Mouse (Mus musculus): ENCODE data around the gene BC005537.
"Not testable (repeated sequence)": the region's sequence is repeated elsewhere in the genome, so short reads cannot be mapped to it uniquely, and the experiment has no call there.

The BC005537 gene

DNA sequence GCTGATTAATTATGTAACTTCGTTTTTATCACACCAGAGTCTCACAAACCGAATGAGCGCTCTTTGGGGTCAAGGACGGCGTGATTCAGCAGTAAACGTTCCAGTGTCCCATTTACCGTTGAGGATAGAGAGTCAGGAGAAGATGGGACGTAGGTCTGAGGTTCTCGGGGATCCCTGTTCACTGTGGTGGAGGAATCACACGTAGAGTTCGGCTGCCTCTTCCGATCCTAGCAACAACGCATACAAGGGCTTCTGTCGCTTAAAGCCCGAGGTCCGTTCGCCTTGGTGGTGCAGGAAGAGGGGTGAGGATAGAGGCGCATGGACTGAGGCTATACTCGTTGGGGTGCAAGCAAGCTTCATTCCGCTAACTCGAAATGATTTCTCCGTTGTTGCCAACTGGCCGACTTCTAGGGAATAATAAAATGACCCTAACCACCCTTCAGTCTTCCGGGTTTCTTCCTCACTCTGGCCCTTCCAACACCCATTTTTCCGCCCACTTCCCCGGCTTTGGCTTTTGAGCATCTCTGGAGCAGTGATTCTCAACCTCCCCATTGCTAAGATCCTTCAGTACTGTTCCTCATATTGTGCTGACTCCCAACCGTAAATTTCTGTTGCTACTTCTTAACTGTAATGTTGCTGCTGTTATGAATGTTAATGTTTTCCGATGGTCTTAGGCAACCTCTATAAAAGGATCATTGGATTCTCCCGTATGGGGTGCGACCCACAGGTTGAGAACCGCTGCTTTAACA lies 1.4 kb upstream of the BC005537 start:
- DNase-seq (ENCODE audit: low read depth in 2 of 2, low spot score in 2 of 2) = peak; percentile 13 to 19

- DNase-seq (ENCODE audit: low read depth in 2 of 2, low spot score in 2 of 2) = peak; percentile 95 to 98
Observed at GRCm38 (mm10) chr13:24800674-24801307, 666 bp upstream of the BC005537 start.

DNA sequence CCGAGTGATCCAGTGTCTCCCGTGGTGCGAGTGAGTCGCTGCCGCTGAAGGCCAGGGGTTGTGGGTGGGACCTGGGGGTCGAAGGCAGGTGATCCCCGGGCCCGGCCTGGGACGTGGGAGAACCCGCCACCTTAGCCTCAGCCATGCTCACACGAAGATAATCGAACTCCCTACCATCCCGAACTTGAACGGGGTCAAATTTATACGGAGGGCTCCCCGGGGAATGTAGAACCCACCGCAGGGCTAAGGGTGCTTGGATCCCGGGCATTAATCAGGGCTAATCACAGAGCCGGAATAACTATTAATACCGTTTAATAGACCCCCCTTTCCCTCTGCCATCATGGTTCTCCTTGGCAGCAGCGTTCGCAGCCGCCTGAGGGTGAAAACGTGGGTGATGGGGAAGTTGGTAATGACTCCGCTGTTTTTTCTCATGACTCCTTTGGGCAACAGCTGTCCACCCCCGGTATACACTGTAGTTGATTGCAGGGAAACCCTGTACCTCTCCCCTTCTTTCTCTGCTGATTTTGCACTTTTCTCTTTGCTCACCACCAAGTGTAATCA lies 754 bp downstream of the BC005537 start:
- DNase-seq (ENCODE audit: low read depth in 2 of 2, low spot score in 2 of 2) = peak in 1 of 2 experiments; percentile 23

- no peak for DNase-seq (ENCODE audit: low read depth in 2 of 2, low spot score in 2 of 2)
Observed at GRCm38 (mm10) chr13:24803196-24803595, 1.7 kb downstream of the BC005537 start.

DNA sequence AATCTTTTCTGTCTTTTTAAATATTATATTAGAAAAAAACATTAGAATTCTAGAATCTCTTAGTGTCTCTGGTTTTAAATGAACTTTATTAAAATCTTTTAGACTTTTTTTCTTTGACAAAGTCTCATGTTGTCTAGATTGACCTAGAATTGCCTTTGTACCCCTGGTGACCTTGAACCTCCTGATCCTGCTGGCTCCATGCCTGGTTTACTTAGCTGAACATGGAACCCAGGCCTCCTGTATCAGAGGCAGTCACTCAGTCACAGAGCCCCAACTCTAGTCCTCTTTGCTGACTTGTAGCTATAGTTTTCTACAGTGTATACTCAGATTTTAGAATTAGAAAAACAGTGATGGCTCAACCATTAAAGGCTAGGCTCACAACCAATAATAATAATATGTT lies 4.6 kb downstream of the BC005537 start:
- DNase-seq (ENCODE audit: low read depth in 2 of 2, low spot score in 2 of 2) = no peak

DNA sequence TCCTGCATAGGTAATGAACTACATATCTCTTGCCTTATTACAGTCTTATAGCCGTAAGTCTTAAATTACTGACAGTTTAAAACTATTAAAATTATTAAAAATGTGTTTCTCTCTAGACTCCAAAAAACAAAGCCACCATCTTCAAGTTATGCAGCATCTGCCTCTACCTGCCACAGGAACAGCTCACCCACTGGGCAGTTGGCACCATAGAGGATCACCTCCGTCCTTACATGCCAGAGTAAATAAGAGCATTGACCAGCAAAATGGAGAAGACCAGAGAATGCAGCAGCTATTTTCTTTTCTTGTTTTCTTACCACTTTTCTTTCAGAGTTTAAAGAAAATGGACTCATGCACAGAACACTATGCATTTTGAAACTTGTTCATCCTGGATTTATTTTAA lies 11.1 kb downstream of the BC005537 start:
- DNase-seq (ENCODE audit: low read depth in 2 of 2, low spot score in 2 of 2) = no peak

- no peak for DNase-seq (ENCODE audit: low read depth in 2 of 2, low spot score in 2 of 2)
Observed at GRCm38 (mm10) chr13:24814616-24815015, 13.2 kb downstream of the BC005537 start.

DNA sequence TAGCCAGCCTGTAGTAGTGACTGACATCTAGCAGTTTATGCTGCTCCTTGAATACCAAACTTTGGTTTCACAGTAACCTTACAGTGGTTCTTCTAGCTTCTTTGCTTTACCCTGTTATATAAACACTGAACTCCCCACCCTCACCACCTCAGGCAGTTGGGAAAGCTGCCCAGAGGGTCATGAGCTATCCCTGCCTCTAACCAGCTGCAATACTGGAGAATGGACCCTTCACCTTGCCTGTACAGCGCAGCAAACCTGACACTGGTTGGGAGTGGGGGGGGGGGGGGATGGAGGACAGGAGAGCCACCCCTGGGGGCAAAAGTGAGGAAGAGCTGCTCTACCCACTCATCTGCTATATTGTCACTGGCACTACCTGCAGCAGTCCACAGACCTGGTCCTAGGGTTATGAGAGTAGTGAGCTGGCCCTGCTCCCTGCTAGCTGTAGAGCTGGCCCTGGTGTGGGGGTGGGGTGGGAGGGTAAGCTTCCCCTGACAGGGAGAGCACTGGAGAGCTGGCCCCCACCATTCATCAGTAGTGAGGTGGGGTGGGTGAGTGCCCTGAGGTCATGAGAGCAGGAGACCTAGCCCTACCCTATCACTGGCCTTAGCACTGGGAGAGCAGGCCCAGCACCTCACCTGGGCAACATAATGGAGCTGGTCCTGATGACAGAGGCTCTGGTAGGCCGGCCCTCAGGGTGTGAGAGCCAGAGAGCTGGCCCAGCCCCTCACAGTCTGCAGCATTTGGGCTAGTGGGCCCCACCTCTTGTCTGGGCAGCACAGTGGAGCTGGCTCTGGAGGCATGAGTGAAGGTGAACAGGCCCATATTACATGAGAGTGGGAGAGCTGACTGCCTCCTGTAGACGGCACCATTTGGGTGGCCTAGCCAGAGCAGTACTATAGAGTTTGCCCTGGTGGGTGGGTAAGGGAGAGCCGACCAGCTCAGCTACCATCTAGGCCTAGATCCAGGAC lies 15.0 kb downstream of the BC005537 start:
- no peak for DNase-seq (ENCODE audit: low read depth in 2 of 2, low spot score in 2 of 2)

DNA sequence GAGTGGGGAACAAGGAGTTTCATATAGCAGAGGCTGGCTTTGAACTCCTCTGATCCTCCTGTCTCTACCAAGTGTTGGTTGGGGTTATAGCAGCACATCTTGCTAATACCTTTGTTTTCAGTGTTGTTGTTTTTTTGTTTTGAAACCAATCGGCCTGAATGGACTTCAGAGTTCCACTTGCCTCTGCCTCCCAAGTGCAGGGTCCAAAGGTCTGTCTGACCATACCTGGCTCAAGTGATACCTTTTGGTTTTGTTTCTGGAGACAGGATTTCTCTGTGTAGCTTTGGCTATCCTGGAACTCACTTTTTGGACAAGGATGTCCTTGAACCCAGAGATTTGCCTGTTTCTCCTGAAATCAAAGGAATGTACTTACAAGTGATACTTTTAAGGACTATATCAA lies 18.5 kb downstream of the BC005537 start:
- no peak for DNase-seq (ENCODE audit: low read depth in 2 of 2, low spot score in 2 of 2)

DNA sequence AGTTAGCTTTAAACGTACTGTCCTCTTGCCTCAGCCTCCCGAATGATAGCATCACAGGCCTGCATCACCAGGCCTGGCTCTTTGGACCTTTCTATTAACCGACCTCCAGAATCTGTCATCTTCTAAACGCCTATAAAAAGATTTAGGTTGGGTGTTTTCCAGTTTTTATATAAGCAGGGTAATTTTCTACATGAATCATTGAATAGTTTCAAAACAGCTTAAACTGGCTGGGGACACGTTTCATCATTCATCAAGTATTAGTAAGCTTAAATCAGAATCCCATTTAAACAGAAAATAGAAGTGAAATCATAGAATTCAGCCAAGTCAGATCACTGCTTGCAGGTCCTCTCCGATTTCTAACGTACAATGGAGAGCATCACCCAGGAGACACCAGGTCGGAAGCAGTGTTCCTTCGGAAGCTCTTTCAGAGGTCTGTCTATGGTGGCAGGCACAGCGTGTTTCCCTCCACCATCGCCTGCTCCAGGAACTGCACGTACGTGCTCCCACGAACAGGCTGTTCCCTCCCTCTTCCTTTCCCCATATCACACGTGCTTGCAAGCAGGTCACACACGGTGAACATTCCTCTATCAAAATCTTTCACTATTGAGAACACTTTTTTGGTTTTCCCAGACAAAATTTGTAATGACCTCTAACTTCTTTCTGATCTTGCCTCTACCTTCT lies 21.3 kb downstream of the BC005537 start:
- DNase-seq (ENCODE audit: low read depth in 2 of 2, low spot score in 2 of 2) = no peak

DNA sequence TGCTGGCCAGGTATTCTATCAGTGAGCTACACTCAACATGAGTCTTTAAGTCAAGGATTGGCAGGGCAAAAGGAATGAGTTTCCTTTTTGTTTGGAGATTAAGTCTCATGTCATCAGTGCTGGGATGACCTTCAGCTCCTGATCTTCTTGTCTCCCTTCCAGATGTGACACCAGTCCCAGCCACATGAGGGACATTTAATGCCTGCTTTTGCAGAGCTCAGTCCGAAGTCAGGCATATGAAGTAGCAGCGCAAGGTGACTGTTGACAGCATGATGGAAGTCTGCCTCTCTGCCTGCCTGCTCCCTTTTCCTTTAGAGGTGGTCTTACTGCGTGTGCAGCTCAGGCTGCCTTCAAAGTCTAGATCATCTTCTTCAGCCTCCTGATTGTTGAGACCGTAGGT lies 23.2 kb downstream of the BC005537 start:
- DNase-seq (ENCODE audit: low read depth in 2 of 2, low spot score in 2 of 2) = no peak

- DNase-seq (ENCODE audit: low read depth in 2 of 2, low spot score in 2 of 2) = no peak
Observed at GRCm38 (mm10) chr13:24825587-24825986, 24.1 kb downstream of the BC005537 start.

GRCm38 (mm10) chr13:24826116-24826515 lies 24.7 kb downstream of the BC005537 start:
- DNase-seq (ENCODE audit: low read depth in 2 of 2, low spot score in 2 of 2) = no peak

DNA sequence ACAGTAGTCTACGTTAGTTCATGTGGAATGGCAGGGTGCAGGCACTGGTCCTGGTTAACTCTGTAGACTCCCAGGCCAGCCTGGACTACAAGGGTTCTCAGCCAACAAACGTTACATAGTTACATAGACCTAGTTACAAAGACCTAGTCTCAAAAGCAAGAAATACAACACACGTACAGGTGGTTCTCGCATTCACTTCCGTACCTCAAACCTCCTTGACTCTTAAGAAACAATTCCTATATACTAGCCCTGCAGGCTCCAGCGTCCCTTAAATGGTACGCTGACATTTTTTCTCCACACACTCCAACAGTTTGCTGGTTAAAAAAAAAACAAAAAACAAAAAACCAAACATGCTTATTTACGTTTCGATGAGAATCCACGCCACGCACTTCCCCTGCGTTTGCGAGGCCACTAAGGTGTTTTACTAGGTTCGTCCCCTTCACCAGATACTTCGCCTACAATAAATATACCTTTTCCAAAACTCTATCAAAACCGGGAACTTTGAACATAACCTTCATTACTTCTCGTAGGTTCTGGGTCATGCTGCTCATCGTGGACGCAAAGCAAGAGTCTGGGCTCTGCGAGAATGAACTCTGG lies 29.4 kb downstream of the BC005537 start:
- peak in 1 of 2 experiments; percentile 5 for DNase-seq (ENCODE audit: low read depth in 2 of 2, low spot score in 2 of 2)

GRCm38 (mm10) chr13:24831353-24832130 lies 30.1 kb downstream of the BC005537 start, which contains the start of the genes Acot13 and Tdp2:
Acot13 (minus strand) TSS chr13:24831540.
Tdp2 (plus strand) TSS chr13:24831679.
- DNase-seq (ENCODE audit: low read depth in 2 of 2, low spot score in 2 of 2) = peak; percentile 92 to 94

GRCm38 (mm10) chr13:24832131-24832810 lies 30.8 kb downstream of the BC005537 start:
- DNase-seq (ENCODE audit: low read depth in 2 of 2, low spot score in 2 of 2) = no peak

- DNase-seq (ENCODE audit: low read depth in 2 of 2, low spot score in 2 of 2) = no peak
Observed at GRCm38 (mm10) chr13:24832811-24833155, 31.3 kb downstream of the BC005537 start.

DNA sequence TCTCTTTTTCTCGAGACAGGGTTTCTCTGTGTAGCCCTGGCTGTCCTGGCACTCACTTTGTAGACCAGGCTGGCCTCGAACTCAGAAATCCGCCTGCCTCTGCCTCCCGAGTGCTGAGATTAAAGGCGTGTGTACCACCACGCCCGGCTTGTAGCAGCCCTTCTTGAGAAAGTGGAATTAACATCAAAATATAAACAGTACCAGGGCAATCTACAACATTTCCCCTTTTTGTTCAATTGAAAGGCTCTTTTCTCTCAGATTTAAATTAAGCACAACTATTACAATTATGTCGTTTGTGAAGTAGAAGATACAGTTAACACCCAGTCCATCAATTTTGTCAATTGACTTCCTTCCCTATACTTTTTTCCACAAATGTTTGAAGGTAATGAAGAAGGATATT lies 36.3 kb downstream of the BC005537 start:
- not testable (repeated sequence) for DNase-seq (ENCODE audit: low read depth in 2 of 2, low spot score in 2 of 2)

GRCm38 (mm10) chr13:24839831-24840230 lies 38.4 kb downstream of the BC005537 start:
- no peak for DNase-seq (ENCODE audit: low read depth in 2 of 2, low spot score in 2 of 2)

Data from CD8-positive naive resting alpha-beta T cell, adult 2 months (primary cell).